Mouse (Mus musculus) C2C12 (cell line): ENCODE measurements around the gene H2-DMb2.

Experiments
- CTCF ChIP-seq: IDR thresholded peaks from one replicate; pipeline ENCODE4 v1.5.1; 2011; ENCODE audit not compliant: control insufficient read depth, insufficient read depth, insufficient read length
- USF1 ChIP-seq: IDR thresholded peaks from one replicate; pipeline ENCODE4 v1.6.1; 2011; ENCODE audit warnings: low read depth, mild to moderate bottlenecking, control low read depth, moderate library complexity

DNA sequence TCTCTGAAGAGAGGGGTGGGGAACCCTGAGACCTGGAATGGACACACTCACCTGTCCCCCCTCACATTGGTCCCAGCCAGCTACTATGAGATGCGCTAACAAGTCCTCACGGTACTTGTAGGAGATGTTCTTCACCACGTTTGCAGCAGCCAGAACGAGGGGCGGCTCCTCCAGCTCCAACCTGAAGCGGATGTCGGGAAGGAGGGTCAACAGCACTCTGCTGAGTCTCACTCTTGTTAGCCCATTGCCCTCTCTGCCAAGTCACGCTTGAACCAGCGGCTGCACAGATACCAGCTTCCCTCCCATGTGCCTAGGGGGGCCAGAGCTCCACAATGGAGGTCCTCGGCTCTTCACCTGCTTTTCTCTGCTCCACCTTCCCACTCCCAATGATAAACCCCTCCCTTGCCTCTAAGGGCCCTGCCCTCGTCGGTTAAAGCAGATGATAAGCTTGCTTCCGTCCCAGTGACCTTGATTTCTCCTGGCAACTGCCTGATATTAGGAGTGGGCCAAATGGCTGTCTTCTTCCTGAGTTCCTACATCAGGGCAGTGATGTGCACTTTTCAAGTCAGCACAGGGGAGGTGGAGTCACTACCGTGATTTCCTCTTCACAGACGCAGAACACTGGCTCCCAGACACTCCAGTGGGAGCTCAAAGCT, 40.6 kb downstream of the H2-DMb2 start:
- no peak for TF ChIP-seq CTCF
- no peak for TF ChIP-seq USF1
